Mouse (Mus musculus): Measurements from ENCODE around the gene Dnaaf5.

Dnaaf5 gene

GRCm38 (mm10) chr5:139149681-139150602, at the start of gene Dnaaf5, which contains the start of gene Prkar1b:
Gene Dnaaf5 (plus strand): TSS chr5:139150223.
Gene Prkar1b (minus strand): TSS chr5:139150001.
- DNase-seq = peak; percentile 98

- no peak for DNase-seq
Observed at GRCm38 (mm10) chr5:139101783-139102182, 48.2 kb upstream of the Dnaaf5 start.

- DNase-seq = no peak
Observed at GRCm38 (mm10) chr5:139107815-139108214, 42.2 kb upstream of the Dnaaf5 start.

GRCm38 (mm10) chr5:139110140-139110855, 39.7 kb upstream of the Dnaaf5 start:
- no peak for DNase-seq

GRCm38 (mm10) chr5:139111991-139112390, 38.0 kb upstream of the Dnaaf5 start:
- DNase-seq = no peak

GRCm38 (mm10) chr5:139112418-139112817, 37.6 kb upstream of the Dnaaf5 start:
- no peak for DNase-seq

- DNase-seq = no peak
Observed at GRCm38 (mm10) chr5:139114876-139115275, 35.1 kb upstream of the Dnaaf5 start.

GRCm38 (mm10) chr5:139115507-139115906, 34.5 kb upstream of the Dnaaf5 start:
- DNase-seq = no peak

- no peak for DNase-seq
Observed at GRCm38 (mm10) chr5:139118139-139118960, 31.7 kb upstream of the Dnaaf5 start.

GRCm38 (mm10) chr5:139118961-139119276, 31.1 kb upstream of the Dnaaf5 start:
- no peak for DNase-seq

- DNase-seq = peak; percentile 71
Observed at GRCm38 (mm10) chr5:139125717-139126116, 24.3 kb upstream of the Dnaaf5 start.

- no peak for DNase-seq
Observed at GRCm38 (mm10) chr5:139128476-139129065, 21.5 kb upstream of the Dnaaf5 start.

- peak; percentile 77 for DNase-seq
Observed at GRCm38 (mm10) chr5:139129078-139129477, 20.9 kb upstream of the Dnaaf5 start.

GRCm38 (mm10) chr5:139129572-139130151, 20.4 kb upstream of the Dnaaf5 start:
- peak; percentile 88 for DNase-seq

GRCm38 (mm10) chr5:139130351-139130750, 19.7 kb upstream of the Dnaaf5 start:
- DNase-seq = peak; percentile 76

- no peak for DNase-seq
Observed at GRCm38 (mm10) chr5:139134501-139134900, 15.5 kb upstream of the Dnaaf5 start.

GRCm38 (mm10) chr5:139136341-139136740, 13.7 kb upstream of the Dnaaf5 start:
- peak; percentile 50 for DNase-seq

GRCm38 (mm10) chr5:139137176-139137575, 12.8 kb upstream of the Dnaaf5 start:
- peak; percentile 51 for DNase-seq

- peak; percentile 98 for DNase-seq
Observed at GRCm38 (mm10) chr5:139138261-139138925, 11.6 kb upstream of the Dnaaf5 start.

GRCm38 (mm10) chr5:139138926-139139472, 11.0 kb upstream of the Dnaaf5 start:
- peak; percentile 73 for DNase-seq

GRCm38 (mm10) chr5:139140589-139140988, 9.4 kb upstream of the Dnaaf5 start:
- DNase-seq = peak; percentile 46

Measured in cerebellum, adult 9-11 months (tissue).